Mouse (Mus musculus): ENCODE data around the gene Ube2d3.
"Not testable (repeated sequence)": the region's sequence is repeated elsewhere in the genome, so short reads cannot be mapped to it uniquely, and the experiment has no call there.

The Ube2d3 gene

GRCm38 (mm10) chr3:135481608-135482007 is 43.7 kb downstream of the Ube2d3 start:
- in situ Hi-C loops (cut with MboI; ENCODE audit: low pct_unique_long_range_greater_than_20kb in 1 of 2, low sequenced_read_pairs in 2 of 2, unreplicated experiment in 1 of 2) = no loop called here

- in situ Hi-C loops (cut with MboI; ENCODE audit: low pct_unique_long_range_greater_than_20kb in 1 of 2, low sequenced_read_pairs in 2 of 2, unreplicated experiment in 1 of 2) = not testable (repeated sequence)
Observed at GRCm38 (mm10) chr3:135484650-135485049, 46.7 kb downstream of the Ube2d3 start.

GRCm38 (mm10) chr3:135485128-135485899 is 47.4 kb downstream of the Ube2d3 start, which contains the start of gene Manba:
TSS of gene Manba (plus strand) at chr3:135485611.
- in situ Hi-C loops (cut with MboI; ENCODE audit: low pct_unique_long_range_greater_than_20kb in 1 of 2, low sequenced_read_pairs in 2 of 2, unreplicated experiment in 1 of 2) = no loop called here

- in situ Hi-C loops (cut with MboI; ENCODE audit: low pct_unique_long_range_greater_than_20kb in 1 of 2, low sequenced_read_pairs in 2 of 2, unreplicated experiment in 1 of 2) = no loop called here
Observed at GRCm38 (mm10) chr3:135485900-135486241, 47.9 kb downstream of the Ube2d3 start.

- in situ Hi-C loops (cut with MboI; ENCODE audit: low pct_unique_long_range_greater_than_20kb in 1 of 2, low sequenced_read_pairs in 2 of 2, unreplicated experiment in 1 of 2) = no loop called here
Observed at GRCm38 (mm10) chr3:135486351-135486750, 48.4 kb downstream of the Ube2d3 start.

- in situ Hi-C loops (cut with MboI; ENCODE audit: low pct_unique_long_range_greater_than_20kb in 1 of 2, low sequenced_read_pairs in 2 of 2, unreplicated experiment in 1 of 2) = no loop called here
Observed at GRCm38 (mm10) chr3:135487803-135488202, 49.9 kb downstream of the Ube2d3 start.

- in situ Hi-C loops (cut with MboI; ENCODE audit: low pct_unique_long_range_greater_than_20kb in 1 of 2, low sequenced_read_pairs in 2 of 2, unreplicated experiment in 1 of 2) = no loop called here
Observed at GRCm38 (mm10) chr3:135489865-135490520, 52.0 kb downstream of the Ube2d3 start.

- in situ Hi-C loops (cut with MboI; ENCODE audit: low pct_unique_long_range_greater_than_20kb in 1 of 2, low sequenced_read_pairs in 2 of 2, unreplicated experiment in 1 of 2) = no loop called here
Observed at GRCm38 (mm10) chr3:135491102-135491501, 53.2 kb downstream of the Ube2d3 start.

GRCm38 (mm10) chr3:135493320-135493719 is 55.4 kb downstream of the Ube2d3 start:
- in situ Hi-C loops (cut with MboI; ENCODE audit: low pct_unique_long_range_greater_than_20kb in 1 of 2, low sequenced_read_pairs in 2 of 2, unreplicated experiment in 1 of 2) = not testable (repeated sequence)

- in situ Hi-C loops (cut with MboI; ENCODE audit: low pct_unique_long_range_greater_than_20kb in 1 of 2, low sequenced_read_pairs in 2 of 2, unreplicated experiment in 1 of 2) = not testable (repeated sequence)
Observed at GRCm38 (mm10) chr3:135497956-135498355, 60.0 kb downstream of the Ube2d3 start.

GRCm38 (mm10) chr3:135498891-135499290 is 60.9 kb downstream of the Ube2d3 start:
- in situ Hi-C loops (cut with MboI; ENCODE audit: low pct_unique_long_range_greater_than_20kb in 1 of 2, low sequenced_read_pairs in 2 of 2, unreplicated experiment in 1 of 2) = no loop called here

GRCm38 (mm10) chr3:135503160-135503559 is 65.2 kb downstream of the Ube2d3 start:
- in situ Hi-C loops (cut with MboI; ENCODE audit: low pct_unique_long_range_greater_than_20kb in 1 of 2, low sequenced_read_pairs in 2 of 2, unreplicated experiment in 1 of 2) = no loop called here

- in situ Hi-C loops (cut with MboI; ENCODE audit: low pct_unique_long_range_greater_than_20kb in 1 of 2, low sequenced_read_pairs in 2 of 2, unreplicated experiment in 1 of 2) = no loop called here
Observed at GRCm38 (mm10) chr3:135505369-135505909, 67.5 kb downstream of the Ube2d3 start.

- in situ Hi-C loops (cut with MboI; ENCODE audit: low pct_unique_long_range_greater_than_20kb in 1 of 2, low sequenced_read_pairs in 2 of 2, unreplicated experiment in 1 of 2) = no loop called here
Observed at GRCm38 (mm10) chr3:135505916-135506482, 68.0 kb downstream of the Ube2d3 start.

GRCm38 (mm10) chr3:135507506-135507905 is 69.6 kb downstream of the Ube2d3 start:
- in situ Hi-C loops (cut with MboI; ENCODE audit: low pct_unique_long_range_greater_than_20kb in 1 of 2, low sequenced_read_pairs in 2 of 2, unreplicated experiment in 1 of 2) = no loop called here

GRCm38 (mm10) chr3:135508191-135508590 is 70.2 kb downstream of the Ube2d3 start:
- in situ Hi-C loops (cut with MboI; ENCODE audit: low pct_unique_long_range_greater_than_20kb in 1 of 2, low sequenced_read_pairs in 2 of 2, unreplicated experiment in 1 of 2) = no loop called here

- in situ Hi-C loops (cut with MboI; ENCODE audit: low pct_unique_long_range_greater_than_20kb in 1 of 2, low sequenced_read_pairs in 2 of 2, unreplicated experiment in 1 of 2) = no loop called here
Observed at GRCm38 (mm10) chr3:135510372-135510771, 72.4 kb downstream of the Ube2d3 start.

GRCm38 (mm10) chr3:135511683-135512082 is 73.7 kb downstream of the Ube2d3 start:
- in situ Hi-C loops (cut with MboI; ENCODE audit: low pct_unique_long_range_greater_than_20kb in 1 of 2, low sequenced_read_pairs in 2 of 2, unreplicated experiment in 1 of 2) = no loop called here

GRCm38 (mm10) chr3:135513270-135513669 is 75.3 kb downstream of the Ube2d3 start:
- in situ Hi-C loops (cut with MboI; ENCODE audit: low pct_unique_long_range_greater_than_20kb in 1 of 2, low sequenced_read_pairs in 2 of 2, unreplicated experiment in 1 of 2) = no loop called here
